Mouse (Mus musculus): ENCODE results near the gene Lipt1. TPM values are rescaled to one million over a fixed set of nuclear protein-coding genes. Genes with fewer than 3 reads are reported as not detected.

The Lipt1 gene
- total and polyA plus RNA-seq, 2 experiments from 2014 or later: 5.7 to 6.8 TPM

DNA sequence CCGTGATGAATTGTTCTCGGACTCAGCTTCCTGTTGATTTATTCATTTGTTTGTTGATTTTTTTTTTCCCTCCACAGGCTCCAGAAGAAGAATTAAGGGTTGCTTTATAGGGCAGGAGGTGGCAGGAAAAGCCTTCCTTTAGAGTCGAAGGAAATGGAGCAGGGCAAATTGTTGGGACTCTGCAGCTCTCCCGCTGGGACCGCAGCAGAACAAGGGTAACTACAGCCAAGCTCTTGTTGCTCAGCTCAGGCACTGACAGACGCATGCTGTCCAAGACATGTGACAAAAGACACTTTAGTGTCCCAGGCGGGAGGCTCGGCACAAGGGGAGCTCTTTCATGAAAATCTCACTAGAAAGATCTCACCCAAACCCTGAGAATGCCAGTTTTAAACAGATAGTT is 51.0 kb downstream of the Lipt1 start:
- no peak for TF ChIP-seq CTCF (IDR thresholded peaks at IDR 0.05)
- H3K4me3 ChIP-seq (ENCODE audit: low read depth, low read length): no peak overlapping the region
- H3K36me3 ChIP-seq (ENCODE audit: insufficient read depth, low read length): no peaks in the 10 kb centered on the region
- ATAC-seq (ENCODE audit: low FRiP score): no peak
- 45% methylated on average over 8 of the region's 8 CpGs for WGBS
- no peaks in the 10 kb centered on the region for H3K27me3 ChIP-seq (ENCODE audit: insufficient read depth, low read length)
- H3K4me2 ChIP-seq (ENCODE audit: low read depth, low read length, poor library complexity, severe bottlenecking): no peak overlapping the region
- no peak overlapping the region for H3K27ac ChIP-seq (ENCODE audit: low read depth, low read length)
- DNase-seq (ENCODE audit: low spot score): peak; percentile 40
- no peaks in the 10 kb centered on the region for H3K9me3 ChIP-seq (ENCODE audit: low read length)
- no peaks in the 10 kb centered on the region for H3K4me1 ChIP-seq (ENCODE audit: insufficient read depth, low read length)
- H3K9ac ChIP-seq (replicated peaks; ENCODE audit: low read length, poor library complexity, severe bottlenecking): no peak overlapping the region

Other genes with a start within 250 kb of the Lipt1 start
- gene 2010300C02Rik, start 151.7 kb upstream of the Lipt1 start, total RNA-seq (2014; rRNA removed): 7.9 and 11.1 TPM in 2 replicates
- gene 2010300C02Rik, start 151.7 kb upstream of the Lipt1 start, polyA plus RNA-seq (2015; fragmentation: Nextera tagmentation; extraction: Ambion mirVana): 5.2 and 6.9 TPM in 2 replicates
- 7.5 and 11.0 TPM in 2 replicates for gene Tsga10, start 5.3 kb upstream of the Lipt1 start, total RNA-seq (2014; rRNA removed)
- gene Tsga10, start 5.3 kb upstream of the Lipt1 start, polyA plus RNA-seq (2015; fragmentation: Nextera tagmentation; extraction: Ambion mirVana): 6.2 and 7.5 TPM in 2 replicates
- 3.0 and 6.3 TPM in 2 replicates for gene Mitd1, start 18.7 kb downstream of the Lipt1 start, total RNA-seq (2014; rRNA removed)
- 8.6 and 10.6 TPM in 2 replicates for gene Mitd1, start 18.7 kb downstream of the Lipt1 start, polyA plus RNA-seq (2015; fragmentation: Nextera tagmentation; extraction: Ambion mirVana)
- 72.4 and 91.7 TPM in 2 replicates for gene Mrpl30, start 18.7 kb downstream of the Lipt1 start, total RNA-seq (2014; rRNA removed)
- gene Mrpl30, start 18.7 kb downstream of the Lipt1 start, polyA plus RNA-seq (2015; fragmentation: Nextera tagmentation; extraction: Ambion mirVana): 275 and 280 TPM in 2 replicates
- gene Lyg2, start 44.8 kb downstream of the Lipt1 start, total RNA-seq (2014; rRNA removed): not detected in 2 replicates
- gene Lyg2, start 44.8 kb downstream of the Lipt1 start, polyA plus RNA-seq (2015; fragmentation: Nextera tagmentation; extraction: Ambion mirVana): 0.06 and 0.07 TPM in 2 replicates
- not detected in 2 replicates for gene Lyg1, start 86.0 kb downstream of the Lipt1 start, total RNA-seq (2014; rRNA removed)
- not detected in 2 replicates for gene Lyg1, start 86.0 kb downstream of the Lipt1 start, polyA plus RNA-seq (2015; fragmentation: Nextera tagmentation; extraction: Ambion mirVana)
- gene Txndc9, start 126.2 kb downstream of the Lipt1 start, total RNA-seq (2014; rRNA removed): 33.2 and 34.4 TPM in 2 replicates
- gene Txndc9, start 126.2 kb downstream of the Lipt1 start, polyA plus RNA-seq (2015; fragmentation: Nextera tagmentation; extraction: Ambion mirVana): 112 and 116 TPM in 2 replicates
- gene Eif5b, start 126.3 kb downstream of the Lipt1 start, total RNA-seq (2014; rRNA removed): 6.6 and 12.4 TPM in 2 replicates
- 16.7 and 19.6 TPM in 2 replicates for gene Eif5b, start 126.3 kb downstream of the Lipt1 start, polyA plus RNA-seq (2015; fragmentation: Nextera tagmentation; extraction: Ambion mirVana)